Mouse (Mus musculus): ENCODE data around the gene F2rl2. TPM values are rescaled to one million over a fixed set of nuclear protein-coding genes. Genes with fewer than 3 reads are reported as not detected.

Gene F2rl2
- polyA plus RNA-seq, 1 experiment from 2014 or later: 0.79 TPM

- 64% methylated on average over 5 of the region's 5 CpGs for WGBS
- no peaks in the 10 kb centered on the region for H3K9me3 ChIP-seq
- no peak overlapping the region for H3K9ac ChIP-seq
- H3K27me3 ChIP-seq (replicated peaks): no peaks in the 10 kb centered on the region
- ATAC-seq (ENCODE audit: extremely low read depth, insufficient number of reproducible peaks, low FRiP score, low TSS enrichment): no peak
- H3K36me3 ChIP-seq: peaks cover 8% of the 10 kb centered on the region; the same call in 1 of the 2 replicates
- H3K4me3 ChIP-seq: no peak overlapping the region
- H3K27ac ChIP-seq (replicated peaks): peak overlapping the region; percentile 73
- H3K4me1 ChIP-seq: peaks cover 13% of the 10 kb centered on the region
- H3K4me2 ChIP-seq: peak overlapping the region; percentile 48
Observed at GRCm38 (mm10) chr13:95670534-95670933, 26.1 kb upstream of the F2rl2 start.

- peak overlapping the region; percentile 48 for H3K4me2 ChIP-seq
- WGBS: 28% methylated on average over 9 of the region's 9 CpGs
Observed at GRCm38 (mm10) chr13:95671108-95671897, 25.4 kb upstream of the F2rl2 start.

GRCm38 (mm10) chr13:95672372-95672771, 24.3 kb upstream of the F2rl2 start:
- H3K4me1 ChIP-seq: peaks cover 13% of the 10 kb centered on the region
- peak overlapping the region; percentile 4; the same call in 1 of the 2 replicates for H3K4me3 ChIP-seq
- H3K36me3 ChIP-seq: peaks cover 8% of the 10 kb centered on the region; the same call in 1 of the 2 replicates
- H3K9ac ChIP-seq: peak overlapping the region; percentile 37; the same call in 1 of the 2 replicates
- 47% methylated on average over 7 of the region's 7 CpGs for WGBS
- ATAC-seq (ENCODE audit: extremely low read depth, insufficient number of reproducible peaks, low FRiP score, low TSS enrichment): no peak
- peak overlapping the region; percentile 73 for H3K27ac ChIP-seq (replicated peaks)
- H3K9me3 ChIP-seq: no peaks in the 10 kb centered on the region
- H3K4me2 ChIP-seq: peak overlapping the region; percentile 48
- H3K27me3 ChIP-seq (replicated peaks): no peaks in the 10 kb centered on the region

More at GRCm38 (mm10) chr13:95671108-95671897, 25.4 kb upstream of the F2rl2 start:
- peaks cover 8% of the 10 kb centered on the region; the same call in 1 of the 2 replicates for H3K36me3 ChIP-seq
- no peak overlapping the region for H3K9ac ChIP-seq
- peak; percentile 59 for ATAC-seq (ENCODE audit: extremely low read depth, insufficient number of reproducible peaks, low FRiP score, low TSS enrichment)
- H3K4me3 ChIP-seq: peak overlapping the region; percentile 18
- H3K27ac ChIP-seq (replicated peaks): peak overlapping the region; percentile 73
- H3K27me3 ChIP-seq (replicated peaks): no peaks in the 10 kb centered on the region
- H3K9me3 ChIP-seq: no peaks in the 10 kb centered on the region
- H3K4me1 ChIP-seq: peaks cover 13% of the 10 kb centered on the region

GRCm38 (mm10) chr13:95679078-95679477, 17.6 kb upstream of the F2rl2 start:
- Histone ChIP-seq H3K4me1 (peaks cover 10% of the 10 kb centered on the region), H3K9ac (no peak overlapping the region), H3K9me3 (no peaks in the 10 kb centered on the region), H3K27me3 (replicated peaks) (no peaks in the 10 kb centered on the region), H3K4me3 (no peak overlapping the region), H3K27ac (replicated peaks) (peak overlapping the region; percentile 13; the same call in 1 of the 2 replicates), H3K4me2 (no peak overlapping the region), H3K36me3 (no peaks in the 10 kb centered on the region)
- 59% methylated on average over 5 of the region's 5 CpGs for WGBS
- no peak for ATAC-seq (ENCODE audit: extremely low read depth, insufficient number of reproducible peaks, low FRiP score, low TSS enrichment)

GRCm38 (mm10) chr13:95679491-95679941, 17.1 kb upstream of the F2rl2 start:
- Histone ChIP-seq H3K27ac (replicated peaks) (peak overlapping the region; percentile 21; the same call in 1 of the 2 replicates), H3K4me1 (peaks cover 10% of the 10 kb centered on the region), H3K9me3 (no peaks in the 10 kb centered on the region), H3K9ac (no peak overlapping the region), H3K4me3 (no peak overlapping the region), H3K27me3 (replicated peaks) (no peaks in the 10 kb centered on the region), H3K36me3 (no peaks in the 10 kb centered on the region), H3K4me2 (no peak overlapping the region)
- peak; percentile 66 for ATAC-seq (ENCODE audit: extremely low read depth, insufficient number of reproducible peaks, low FRiP score, low TSS enrichment)
- WGBS: 44% methylated on average over 4 of the region's 4 CpGs

- Histone ChIP-seq H3K27me3 (replicated peaks) (no peaks in the 10 kb centered on the region), H3K4me3 (no peak overlapping the region), H3K9ac (no peak overlapping the region), H3K27ac (replicated peaks) (no peak overlapping the region), H3K4me1 (peaks cover 5% of the 10 kb centered on the region; the same call in 1 of the 2 replicates), H3K4me2 (no peak overlapping the region), H3K36me3 (no peaks in the 10 kb centered on the region), H3K9me3 (no peaks in the 10 kb centered on the region)
- 84% methylated on average over 9 of the region's 9 CpGs for WGBS
- no peak for ATAC-seq (ENCODE audit: extremely low read depth, insufficient number of reproducible peaks, low FRiP score, low TSS enrichment)
Observed at GRCm38 (mm10) chr13:95684656-95685244, 11.9 kb upstream of the F2rl2 start.

GRCm38 (mm10) chr13:95685736-95686135, 10.9 kb upstream of the F2rl2 start:
- H3K36me3 ChIP-seq: no peaks in the 10 kb centered on the region
- WGBS: 47% methylated on average over 5 of the region's 5 CpGs
- peaks cover 3% of the 10 kb centered on the region; the same call in 1 of the 2 replicates for H3K4me1 ChIP-seq
- H3K9ac ChIP-seq: no peak overlapping the region
- ATAC-seq (ENCODE audit: extremely low read depth, insufficient number of reproducible peaks, low FRiP score, low TSS enrichment): no peak
- H3K4me3 ChIP-seq: no peak overlapping the region
- no peak overlapping the region for H3K27ac ChIP-seq (replicated peaks)
- H3K4me2 ChIP-seq: no peak overlapping the region
- H3K9me3 ChIP-seq: no peaks in the 10 kb centered on the region
- no peaks in the 10 kb centered on the region for H3K27me3 ChIP-seq (replicated peaks)

- WGBS: 58% methylated on average over 1 of the region's 1 CpGs
- no peak for ATAC-seq (ENCODE audit: extremely low read depth, insufficient number of reproducible peaks, low FRiP score, low TSS enrichment)
- Histone ChIP-seq H3K4me3 (no peak overlapping the region), H3K27me3 (replicated peaks) (no peaks in the 10 kb centered on the region), H3K27ac (replicated peaks) (no peak overlapping the region), H3K9me3 (no peaks in the 10 kb centered on the region), H3K4me2 (no peak overlapping the region), H3K9ac (no peak overlapping the region), H3K4me1 (peaks cover 8% of the 10 kb centered on the region; the same call in 1 of the 2 replicates), H3K36me3 (no peaks in the 10 kb centered on the region)
Observed at GRCm38 (mm10) chr13:95688576-95688975, 8.1 kb upstream of the F2rl2 start.

GRCm38 (mm10) chr13:95692201-95692600, 4.5 kb upstream of the F2rl2 start:
- H3K36me3 ChIP-seq: no peaks in the 10 kb centered on the region
- H3K4me3 ChIP-seq: no peak overlapping the region
- no peaks in the 10 kb centered on the region for H3K9me3 ChIP-seq
- H3K9ac ChIP-seq: no peak overlapping the region
- ATAC-seq (ENCODE audit: extremely low read depth, insufficient number of reproducible peaks, low FRiP score, low TSS enrichment): no peak
- H3K4me2 ChIP-seq: no peak overlapping the region
- 50% methylated on average over 8 of the region's 8 CpGs for WGBS
- no peak overlapping the region for H3K27ac ChIP-seq (replicated peaks)
- H3K4me1 ChIP-seq: peaks cover 19% of the 10 kb centered on the region
- H3K27me3 ChIP-seq (replicated peaks): no peaks in the 10 kb centered on the region

GRCm38 (mm10) chr13:95696120-95696653, 466 bp upstream of the F2rl2 start:
- ATAC-seq (ENCODE audit: extremely low read depth, insufficient number of reproducible peaks, low FRiP score, low TSS enrichment): no peak
- H3K27me3 ChIP-seq (replicated peaks): no peaks in the 10 kb centered on the region
- H3K36me3 ChIP-seq: no peaks in the 10 kb centered on the region
- no peak overlapping the region for H3K9ac ChIP-seq
- no peak overlapping the region for H3K4me2 ChIP-seq
- 92% methylated on average over 9 of the region's 9 CpGs for WGBS
- H3K9me3 ChIP-seq: no peaks in the 10 kb centered on the region
- no peak overlapping the region for H3K27ac ChIP-seq (replicated peaks)
- peaks cover 18% of the 10 kb centered on the region for H3K4me1 ChIP-seq
- H3K4me3 ChIP-seq: no peak overlapping the region

GRCm38 (mm10) chr13:95697874-95698273, 1.2 kb downstream of the F2rl2 start:
- Histone ChIP-seq H3K9me3 (no peaks in the 10 kb centered on the region), H3K4me3 (no peak overlapping the region), H3K27me3 (replicated peaks) (no peaks in the 10 kb centered on the region), H3K36me3 (no peaks in the 10 kb centered on the region), H3K27ac (replicated peaks) (no peak overlapping the region), H3K4me1 (peaks cover 13% of the 10 kb centered on the region), H3K4me2 (no peak overlapping the region), H3K9ac (no peak overlapping the region)
- WGBS: 54% methylated on average over 6 of the region's 6 CpGs
- ATAC-seq (ENCODE audit: extremely low read depth, insufficient number of reproducible peaks, low FRiP score, low TSS enrichment): no peak

Measured in heart, embryonic 13.5 days (tissue).